Mouse (Mus musculus) bone marrow, adult 2 months (tissue): Measurements from ENCODE around the gene Tmod2. TPM values are rescaled to one million over a fixed set of nuclear protein-coding genes. Genes with fewer than 3 reads are reported as not detected.
"Not testable (repeated sequence)": the region's sequence is repeated elsewhere in the genome, so short reads cannot be mapped to it uniquely, and the experiment has no call there.

Source experiments
- H3K27ac ChIP-seq: fragments of 200-500 bp; 2 replicates; pipeline ENCODE4 v1.5.1; 2012; ENCODE audit warnings: low read depth, mild to moderate bottlenecking, control low read depth, inconsistent platforms, low read length; ENCODE audit not compliant: control insufficient read depth, poor library complexity, insufficient read depth
- H3K4me1 ChIP-seq: fragments of 200-500 bp; 2 replicates; pipeline ENCODE4 v1.6.1; 2011; ENCODE audit warnings: low read length; ENCODE audit not compliant: control insufficient read depth, insufficient read depth
- H3K4me3 ChIP-seq: fragments of 200-500 bp; replicated peaks from 2 replicates; pipeline ENCODE3; 2011; ENCODE audit warnings: mild to moderate bottlenecking, low read depth, low read length, control low read depth; ENCODE audit not compliant: control insufficient read depth
- CTCF ChIP-seq: fragments of 200-500 bp; IDR thresholded peaks from 2 replicates; pipeline ENCODE4 v1.5.1; 2011; ENCODE audit warnings: low read length, control low read depth; ENCODE audit not compliant: control insufficient read depth, insufficient read depth
- POLR2A ChIP-seq: fragments of 200-500 bp; IDR thresholded peaks from 2 replicates; pipeline ENCODE4 v1.6.1; 2011; ENCODE audit warnings: low read depth, mild to moderate bottlenecking, control low read depth, low read length, borderline replicate concordance; ENCODE audit not compliant: control insufficient read depth
- WGBS: fragments of 180-500 bp; shearing (Covaris S2); methylation state at CpG from one replicate; pipeline ENCODE4 v1.1.7; 2018; 5-methylcytosine and 5-hydroxymethylcytosine counted together
- polyA plus RNA-seq: library from polyadenylated mRNA; stranded (reverse); fragments of >200 nt; gene quantifications from 2 replicates; pipeline ENCODE4 v1.2.4, GENCODE M21; 2011; ENCODE audit warnings: low replicate concordance; ENCODE audit not compliant: missing spikeins, insufficient read depth, insufficient read length

Tmod2 gene
- polyA plus RNA-seq, 1 experiment, result 0.95 TPM

DNA sequence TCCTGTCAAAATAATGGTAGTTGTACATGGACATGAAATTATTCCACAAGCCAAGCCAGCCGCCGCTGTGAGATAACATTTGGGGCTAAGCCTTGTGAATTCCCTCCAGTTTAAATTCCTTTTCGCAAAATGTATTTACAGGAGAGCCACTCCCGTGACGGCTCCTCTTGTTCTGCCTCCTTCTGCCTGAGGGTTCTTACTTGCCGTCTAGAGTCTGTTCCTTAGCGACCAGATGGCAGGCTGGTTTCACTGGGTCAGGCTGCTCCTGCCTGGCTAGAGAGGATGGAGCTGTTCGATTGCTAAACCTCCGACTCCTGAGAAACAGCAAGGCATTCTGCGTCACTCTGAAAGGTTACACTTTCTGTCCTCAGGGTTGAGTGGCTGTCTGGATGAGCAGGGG lies 21.0 kb upstream of the Tmod2 start:
- Histone ChIP-seq H3K27ac (no peak overlapping the region), H3K4me1 (no peaks in the 10 kb centered on the region), H3K4me3 (no peak overlapping the region)
- TF ChIP-seq CTCF (no peak), POLR2A (no peak)
- WGBS, result 85% methylated on average over 10 of the region's 10 CpGs

DNA sequence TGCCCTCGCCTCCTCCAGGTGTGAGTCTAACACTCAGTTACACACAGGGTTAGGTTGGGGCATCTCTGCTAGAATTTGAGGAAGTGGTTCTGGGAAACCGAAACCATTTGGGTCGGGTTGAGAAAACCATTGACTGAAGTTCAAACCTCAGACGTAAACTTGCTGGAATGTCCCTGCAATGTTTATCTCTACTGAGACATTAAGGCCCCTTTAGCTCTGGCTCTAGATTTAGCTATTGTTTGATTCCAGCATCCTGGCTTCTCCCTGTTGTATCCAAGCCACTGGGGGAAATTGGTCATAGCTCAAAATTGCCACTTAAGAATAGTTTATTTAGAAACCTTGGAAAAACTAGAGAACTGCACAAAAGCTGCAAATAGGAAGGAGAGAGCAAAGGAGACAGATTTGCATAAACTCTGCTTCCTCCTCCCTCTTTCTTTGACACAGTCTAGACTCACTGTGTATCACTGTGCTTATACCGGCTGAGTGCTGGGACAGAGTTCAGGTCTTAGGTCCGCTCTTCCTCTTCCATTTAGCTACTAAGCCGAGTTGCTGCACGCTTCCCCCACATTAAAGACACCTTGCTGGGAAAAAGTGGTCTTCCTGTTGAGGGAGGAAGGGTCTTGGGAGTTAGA lies 19.8 kb upstream of the Tmod2 start:
- H3K27ac ChIP-seq, result no peak overlapping the region
- no peaks in the 10 kb centered on the region for H3K4me1 ChIP-seq
- WGBS, result 43% methylated on average over 8 of the region's 8 CpGs
- TF ChIP-seq CTCF (no peak), POLR2A (no peak)
- H3K4me3 ChIP-seq, result no peak overlapping the region

DNA sequence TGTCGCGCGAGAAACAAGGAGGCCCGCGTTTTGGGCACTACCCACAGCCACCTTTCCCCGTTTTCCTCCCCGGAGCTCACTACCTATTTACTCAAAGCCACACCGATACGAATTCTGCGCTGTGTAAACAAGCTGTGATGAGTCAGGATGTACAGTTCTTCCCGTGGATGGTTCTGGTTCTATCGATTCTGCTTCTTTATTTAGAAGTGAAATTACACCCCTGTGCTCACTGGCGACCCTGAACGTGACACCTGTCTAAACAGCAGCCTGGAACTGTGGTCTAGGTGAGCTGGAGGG lies 15.1 kb upstream of the Tmod2 start:
- no peak overlapping the region for H3K27ac ChIP-seq
- no peak for TF ChIP-seq POLR2A
- TF ChIP-seq CTCF, result no peak
- no peak overlapping the region for H3K4me3 ChIP-seq
- H3K4me1 ChIP-seq, result no peaks in the 10 kb centered on the region
- under 1% methylated on average over 14 of the region's 14 CpGs for WGBS

DNA sequence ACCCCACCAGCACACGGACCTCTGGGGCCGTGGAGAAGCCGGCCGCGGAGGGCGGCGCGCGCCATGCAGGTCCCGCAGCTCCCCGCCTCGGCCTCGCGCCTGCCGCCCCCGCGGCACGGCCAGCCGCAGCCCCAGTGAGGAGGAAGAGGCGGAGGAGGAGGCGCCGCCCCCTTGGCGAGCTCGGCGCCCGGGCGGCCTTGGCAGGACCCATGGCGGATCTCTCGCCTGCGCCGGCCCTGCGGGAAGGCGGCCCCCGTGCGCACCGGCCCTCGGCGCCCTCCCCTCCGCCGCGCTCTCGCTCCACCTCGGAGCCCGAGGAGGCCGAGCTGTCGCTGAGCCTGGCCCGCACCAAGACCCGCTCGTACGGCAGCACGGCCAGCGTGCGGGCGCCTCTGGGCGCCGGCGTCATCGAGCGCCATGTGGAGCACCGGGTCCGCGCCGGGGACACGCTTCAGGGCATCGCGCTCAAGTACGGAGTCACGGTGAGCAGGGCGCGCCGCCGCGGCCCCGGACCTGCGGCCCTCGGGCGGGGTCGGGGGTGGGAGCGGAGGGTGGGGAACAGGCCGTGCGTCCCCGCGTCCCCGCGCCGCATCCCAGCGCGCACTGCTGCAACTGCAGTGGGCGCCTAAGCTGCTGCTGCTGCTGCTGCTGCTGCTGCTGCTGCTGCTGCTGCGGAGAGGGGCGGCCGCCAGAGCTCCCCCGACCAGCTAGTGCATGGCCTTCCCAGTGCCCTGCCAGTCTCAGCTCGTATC lies 14.6 kb upstream of the Tmod2 start, which contains the start of gene Lysmd2:
Gene Lysmd2 (plus strand): TSS at position 186 of the 752 bp plus-strand sequence.
- no peak for TF ChIP-seq POLR2A
- no peak for TF ChIP-seq CTCF
- Histone ChIP-seq H3K4me3 (peak within 1 kb of the TSS; percentile 16), H3K27ac (no peak within 1 kb of the TSS; the same call in 1 of the 2 replicates), H3K4me1 (no peaks in the 10 kb centered on the region)
- WGBS, result under 1% methylated on average over 94 of the region's 94 CpGs

DNA sequence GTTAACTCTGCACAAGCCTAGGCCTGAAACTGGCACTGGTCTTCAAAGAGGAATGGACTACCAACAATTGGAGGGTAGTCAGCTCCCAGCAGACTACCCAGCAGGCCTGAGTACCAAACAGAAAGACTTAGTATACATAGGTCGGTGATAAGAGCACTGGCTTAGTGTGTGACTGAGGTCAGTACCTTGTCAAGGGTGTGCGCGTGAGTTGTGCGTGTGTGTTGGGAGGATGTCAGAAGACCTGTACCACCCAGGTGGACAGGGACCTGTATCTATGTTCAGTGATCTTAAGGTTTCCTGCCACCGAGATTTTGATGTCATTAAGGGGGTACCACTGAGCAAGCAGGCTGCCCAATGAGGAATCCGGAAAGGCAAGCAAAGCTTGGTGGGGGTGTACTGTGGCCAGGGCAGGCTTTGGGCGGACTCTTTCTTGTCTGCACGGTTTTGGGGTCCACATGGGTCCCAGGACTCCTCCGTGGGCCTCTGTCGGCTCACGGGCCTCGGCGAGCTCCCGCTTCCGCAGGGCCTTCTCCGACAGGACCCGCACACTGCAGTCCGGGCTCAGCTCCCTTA lies 13.9 kb upstream of the Tmod2 start:
- Histone ChIP-seq H3K4me1 (no peaks in the 10 kb centered on the region), H3K4me3 (no peak overlapping the region), H3K27ac (no peak overlapping the region)
- no peak for TF ChIP-seq POLR2A
- TF ChIP-seq CTCF, result no peak
- 22% methylated on average over 18 of the region's 18 CpGs for WGBS

DNA sequence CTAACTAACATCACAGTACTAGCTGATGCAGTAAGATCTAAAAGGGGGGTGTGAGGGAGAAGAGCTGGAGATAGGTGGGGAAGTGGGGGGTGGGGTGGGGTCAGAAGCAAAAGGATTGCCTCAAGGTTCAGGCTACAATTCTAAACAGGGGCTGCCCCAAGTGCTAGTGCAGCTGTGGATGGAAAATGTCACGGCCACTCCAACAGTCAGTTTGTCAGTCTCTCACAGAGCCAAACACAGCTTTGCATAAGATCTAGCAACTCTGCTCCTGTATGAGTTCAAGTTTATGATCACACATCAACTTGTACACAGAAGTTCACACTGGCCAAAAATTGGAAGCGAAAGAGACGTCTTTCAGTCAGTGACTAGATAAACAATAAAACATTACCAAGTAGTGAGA lies 10.3 kb upstream of the Tmod2 start:
- no peak overlapping the region for H3K4me3 ChIP-seq
- WGBS, result 79% methylated on average over 3 of the region's 3 CpGs
- TF ChIP-seq POLR2A, result no peak
- TF ChIP-seq CTCF, result no peak
- no peaks in the 10 kb centered on the region for H3K4me1 ChIP-seq
- H3K27ac ChIP-seq, result no peak overlapping the region

DNA sequence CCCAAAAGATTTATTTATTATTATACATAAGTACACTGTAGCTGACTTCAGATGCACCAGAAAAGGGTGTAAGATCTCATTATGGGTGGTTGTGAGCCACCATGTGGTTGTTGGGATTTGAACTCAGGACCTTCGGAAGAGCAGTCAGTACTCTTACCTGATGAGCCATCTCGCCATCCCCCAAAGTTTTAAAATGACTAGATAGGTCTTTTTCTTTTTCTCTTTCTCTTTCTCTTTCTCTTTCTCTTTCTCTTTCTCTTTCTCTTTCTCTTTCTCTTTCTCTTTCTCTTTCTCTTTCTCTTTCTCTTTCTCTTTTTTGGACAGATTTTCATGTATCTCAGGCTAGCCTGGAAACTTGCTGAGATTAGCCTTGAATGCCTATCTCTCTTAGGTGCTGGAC lies 8.6 kb upstream of the Tmod2 start:
- not testable (repeated sequence) for H3K4me3 ChIP-seq, H3K27ac ChIP-seq, H3K4me1 ChIP-seq
- WGBS, result 79% methylated on average over 2 of the region's 2 CpGs

DNA sequence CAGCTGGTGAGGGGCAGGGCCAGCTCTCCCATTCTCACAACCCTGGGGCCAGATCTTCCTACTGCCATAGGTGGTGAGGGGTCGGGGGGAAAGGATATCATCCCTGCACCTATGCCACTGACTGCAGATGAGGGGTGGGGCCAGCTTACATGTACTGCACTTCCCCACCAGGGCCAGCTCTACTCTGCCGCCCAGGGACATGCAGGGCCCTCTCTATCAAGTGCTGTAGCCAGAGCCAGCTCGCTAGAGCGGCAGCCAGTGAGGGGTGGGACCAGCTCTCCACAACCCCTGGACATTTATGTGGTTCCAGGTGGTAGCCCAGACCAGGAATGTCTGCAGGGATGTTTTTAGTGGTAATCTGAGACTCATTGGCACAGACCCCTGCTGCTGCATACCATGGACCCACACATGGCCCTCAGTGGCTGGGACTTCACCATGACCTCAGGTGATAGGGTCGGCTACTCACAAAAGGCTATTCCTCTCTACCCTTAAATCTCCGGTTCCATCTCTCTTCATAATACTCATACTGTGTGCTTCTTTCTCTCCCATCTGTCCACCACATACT lies 7.8 kb upstream of the Tmod2 start:
- Histone ChIP-seq H3K4me3 (no peak overlapping the region), H3K4me1 (no peaks in the 10 kb centered on the region), H3K27ac (no peak overlapping the region)
- WGBS, result 84% methylated on average over 6 of the region's 6 CpGs
- TF ChIP-seq CTCF, result no peak
- TF ChIP-seq POLR2A, result no peak
